Mouse (Mus musculus) forebrain, embryonic 16.5 days (tissue): ENCODE results near the gene Dpp9. TPM values are rescaled to one million over a fixed set of nuclear protein-coding genes. Genes with fewer than 3 reads are reported as not detected.

ENCODE experiments used
- ATAC-seq: fragments of 200-750 bp; cut with Nextera tagmentation; 2 replicates; pipeline ENCODE4 v1.8.0; 2017; ENCODE audit warnings: mild to moderate bottlenecking, moderate library complexity
- H3K27ac ChIP-seq: fragments of 300-500 bp; sonication (generic); 2 replicates; pipeline ENCODE4 v1.5.1; 2014; ENCODE audit warnings: low read length, control low read depth
- H3K27me3 ChIP-seq: fragments of 300-500 bp; sonication (generic); replicated peaks from 2 replicates; pipeline ENCODE4 v1.6.1; 2014; ENCODE audit warnings: low read length; ENCODE audit not compliant: control insufficient read depth, insufficient read depth
- H3K36me3 ChIP-seq: fragments of 300-500 bp; sonication (generic); 2 replicates; pipeline ENCODE4 v1.6.1; 2014; ENCODE audit not compliant: control insufficient read depth, insufficient read depth
- H3K4me1 ChIP-seq: fragments of 300-500 bp; sonication (generic); replicated peaks from 2 replicates; pipeline ENCODE4 v1.6.1; 2014; ENCODE audit warnings: low read length; ENCODE audit not compliant: control insufficient read depth, insufficient read depth
- H3K4me2 ChIP-seq: fragments of 300-500 bp; sonication (generic); 2 replicates; pipeline ENCODE4 v1.6.1; 2014; ENCODE audit warnings: mild to moderate bottlenecking, low read length, control low read depth
- H3K4me3 ChIP-seq: fragments of 300-500 bp; sonication (generic); replicated peaks from 2 replicates; pipeline ENCODE4 v1.5.1; 2014; ENCODE audit warnings: mild to moderate bottlenecking, low read length, control low read depth
- H3K9ac ChIP-seq: fragments of 300-500 bp; sonication (generic); replicated peaks from 2 replicates; pipeline ENCODE4 v1.6.1; 2014; ENCODE audit warnings: low read depth, low read length, control low read depth
- H3K9me3 ChIP-seq: fragments of 300-500 bp; sonication (generic); 2 replicates; pipeline ENCODE4 v1.6.1; 2016; ENCODE audit warnings: low read length; ENCODE audit not compliant: control insufficient read depth
- WGBS: fragments of 180-500 bp; shearing (Covaris S2); extraction: QIAGEN DNeasy Blood & Tissue Kit; methylation state at CpG from one replicate; pipeline ENCODE4 v1.1.7; 2014; 5-methylcytosine and 5-hydroxymethylcytosine counted together
- polyA plus RNA-seq: library from polyadenylated mRNA; unstranded; fragments of >200 nt; fragmentation: Nextera tagmentation; extraction: Ambion mirVana; gene quantifications from 2 replicates; pipeline ENCODE4 v1.2.1, GENCODE M21; 2015

The Dpp9 gene
- polyA plus RNA-seq, 1 experiment from 2014 or later: 32.3 TPM

GRCm38 (mm10) chr17:56201642-56202041 is 17.1 kb downstream of the Dpp9 start:
- ATAC-seq: no peak
- WGBS: 67% methylated on average over 3 of the region's 3 CpGs
- Histone ChIP-seq H3K9ac (no peak overlapping the region), H3K4me2 (no peak overlapping the region), H3K4me3 (no peak overlapping the region), H3K27me3 (no peaks in the 10 kb centered on the region), H3K9me3 (no peaks in the 10 kb centered on the region), H3K27ac (no peak overlapping the region), H3K36me3 (peaks cover 64% of the 10 kb centered on the region), H3K4me1 (no peaks in the 10 kb centered on the region)

DNA sequence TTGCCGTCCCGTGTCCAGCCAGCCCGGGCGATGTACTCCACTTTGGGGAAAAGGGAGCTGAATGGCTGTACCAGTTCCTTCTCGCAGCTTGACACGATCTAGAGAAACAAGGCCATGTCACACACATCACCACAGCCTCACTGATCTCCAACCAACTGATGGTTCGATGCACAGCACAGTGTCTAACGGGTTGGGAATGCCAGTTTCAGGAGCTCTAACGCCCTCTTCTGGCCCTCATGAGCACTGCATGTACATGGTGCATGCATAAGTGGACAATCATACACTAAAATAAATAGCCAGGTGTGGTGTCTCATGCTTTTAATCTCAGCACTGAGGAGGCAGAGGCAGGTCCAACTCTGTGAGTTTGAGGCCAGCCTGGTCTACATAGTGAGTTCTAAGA is 18.1 kb downstream of the Dpp9 start:
- Histone ChIP-seq H3K4me1 (no peaks in the 10 kb centered on the region), H3K4me2 (no peak overlapping the region), H3K27me3 (no peaks in the 10 kb centered on the region), H3K27ac (no peak overlapping the region), H3K9me3 (no peaks in the 10 kb centered on the region), H3K36me3 (peaks cover 59% of the 10 kb centered on the region), H3K4me3 (no peak overlapping the region), H3K9ac (no peak overlapping the region)
- WGBS: 82% methylated on average over 9 of the region's 9 CpGs
- ATAC-seq: no peak

GRCm38 (mm10) chr17:56196860-56197259 is 21.8 kb downstream of the Dpp9 start:
- no peak overlapping the region for H3K4me2 ChIP-seq
- no peak overlapping the region for H3K9ac ChIP-seq
- no peaks in the 10 kb centered on the region for H3K9me3 ChIP-seq
- no peak for ATAC-seq
- H3K4me3 ChIP-seq: no peak overlapping the region
- no peak overlapping the region for H3K27ac ChIP-seq
- H3K27me3 ChIP-seq: no peaks in the 10 kb centered on the region
- 84% methylated on average over 2 of the region's 2 CpGs for WGBS
- peaks cover 42% of the 10 kb centered on the region for H3K36me3 ChIP-seq
- no peaks in the 10 kb centered on the region for H3K4me1 ChIP-seq

- no peak for ATAC-seq
- 90% methylated on average over 13 of the region's 13 CpGs for WGBS
- no peak overlapping the region for H3K9ac ChIP-seq
These were observed 23.9 kb downstream of the Dpp9 start for GRCm38 (mm10) chr17:56194765-56195164.

GRCm38 (mm10) chr17:56194357-56194756 is 24.3 kb downstream of the Dpp9 start:
- H3K9me3 ChIP-seq: no peaks in the 10 kb centered on the region
- H3K4me3 ChIP-seq: no peak overlapping the region
- 93% methylated on average over 12 of the region's 12 CpGs for WGBS
- H3K4me2 ChIP-seq: no peak overlapping the region
- H3K27me3 ChIP-seq: no peaks in the 10 kb centered on the region
- H3K27ac ChIP-seq: no peak overlapping the region
- no peak overlapping the region for H3K9ac ChIP-seq
- H3K4me1 ChIP-seq: no peaks in the 10 kb centered on the region
- peaks cover 46% of the 10 kb centered on the region for H3K36me3 ChIP-seq
- ATAC-seq: no peak

More at GRCm38 (mm10) chr17:56194765-56195164, 23.9 kb downstream of the Dpp9 start:
- Histone ChIP-seq H3K4me1 (no peaks in the 10 kb centered on the region), H3K27ac (no peak overlapping the region), H3K4me2 (no peak overlapping the region), H3K9me3 (no peaks in the 10 kb centered on the region), H3K27me3 (no peaks in the 10 kb centered on the region), H3K36me3 (peaks cover 44% of the 10 kb centered on the region), H3K4me3 (no peak overlapping the region)

- Histone ChIP-seq H3K9ac (no peak overlapping the region), H3K27ac (no peak overlapping the region), H3K4me2 (no peak overlapping the region), H3K4me1 (no peaks in the 10 kb centered on the region), H3K9me3 (no peaks in the 10 kb centered on the region), H3K36me3 (peaks cover 29% of the 10 kb centered on the region), H3K4me3 (no peak overlapping the region), H3K27me3 (no peaks in the 10 kb centered on the region)
- WGBS: 89% methylated on average over 6 of the region's 6 CpGs
- no peak for ATAC-seq
These were observed 27.4 kb downstream of the Dpp9 start for GRCm38 (mm10) chr17:56191266-56191665.

- Histone ChIP-seq H3K4me1 (peaks cover 8% of the 10 kb centered on the region), H3K27ac (no peak overlapping the region), H3K4me2 (no peak overlapping the region), H3K9ac (no peak overlapping the region), H3K9me3 (no peaks in the 10 kb centered on the region), H3K4me3 (no peak overlapping the region), H3K27me3 (no peaks in the 10 kb centered on the region), H3K36me3 (peaks cover 18% of the 10 kb centered on the region)
- ATAC-seq: no peak
- WGBS: 41% methylated on average over 11 of the region's 11 CpGs
These were observed 33.2 kb downstream of the Dpp9 start for GRCm38 (mm10) chr17:56185281-56186141.

DNA sequence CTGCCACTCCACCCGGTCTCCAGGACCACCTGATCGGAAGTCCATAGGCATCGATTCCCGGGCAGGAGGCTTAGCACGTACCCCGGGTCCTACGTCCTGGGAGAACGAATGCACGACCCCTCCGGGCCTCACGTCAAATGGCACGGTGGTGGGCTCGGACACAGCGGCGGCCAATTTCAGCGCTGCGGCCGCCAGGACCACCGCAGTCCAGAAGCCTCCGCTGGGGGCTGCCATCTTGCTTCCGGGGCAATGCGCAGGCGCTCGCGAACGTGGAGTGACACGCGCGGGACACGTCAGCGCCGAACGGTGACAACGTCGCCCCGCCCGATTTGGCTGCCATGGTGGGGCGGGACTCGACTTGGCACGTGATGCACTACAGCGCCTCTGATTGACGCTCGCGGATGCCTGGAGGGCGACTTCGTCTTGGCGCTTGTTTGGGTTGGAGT is 35.0 kb downstream of the Dpp9 start, which contains the start of gene Mydgf:
TSS of gene Mydgf (minus strand) at position 263 of the 446 bp plus-strand sequence.
- Histone ChIP-seq H3K4me1 (peaks cover 8% of the 10 kb centered on the region), H3K27me3 (no peaks in the 10 kb centered on the region), H3K4me3 (peak within 1 kb of the TSS; percentile 92), H3K27ac (peak within 1 kb of the TSS; percentile 68), H3K36me3 (peaks cover 17% of the 10 kb centered on the region), H3K9me3 (no peaks in the 10 kb centered on the region), H3K9ac (peak within 1 kb of the TSS; percentile 82), H3K4me2 (peak within 1 kb of the TSS; percentile 97)
- ATAC-seq: peak; percentile 97
- under 1% methylated on average over 47 of the region's 47 CpGs for WGBS

DNA sequence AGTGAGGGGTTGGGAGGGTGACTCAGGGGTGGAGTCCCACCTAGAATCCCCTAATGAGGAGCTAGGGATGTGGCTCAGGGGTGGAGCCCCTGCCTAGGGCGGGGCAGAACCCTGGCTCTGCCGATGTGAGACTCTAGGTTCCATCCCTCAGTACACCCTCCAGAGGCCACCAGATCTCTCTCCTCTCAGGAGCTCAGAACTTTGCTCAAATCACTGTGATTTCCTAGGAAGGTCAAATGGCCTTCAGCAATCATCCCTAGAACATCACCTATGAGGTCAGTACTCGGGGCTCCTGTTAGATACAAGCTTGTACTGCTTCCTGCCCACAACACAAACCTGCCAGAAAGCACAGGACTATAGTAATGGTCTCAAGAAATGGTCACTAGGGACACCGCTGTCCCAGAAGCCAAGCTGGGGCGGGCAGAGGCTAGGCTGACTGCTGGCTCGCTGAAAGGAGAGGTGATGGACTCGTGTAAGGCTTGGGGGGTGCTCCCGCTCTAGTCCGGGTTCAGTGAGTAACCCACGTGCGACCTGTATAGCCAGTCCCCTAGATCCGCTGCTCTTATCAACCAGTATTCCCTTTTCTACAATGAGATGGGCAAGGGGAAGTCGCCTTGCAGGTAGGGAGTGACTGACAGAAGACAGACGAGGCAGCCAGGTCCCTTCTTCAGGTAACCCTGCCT is 35.6 kb downstream of the Dpp9 start:
- H3K9ac ChIP-seq: peak overlapping the region; percentile 82
- peaks cover 8% of the 10 kb centered on the region for H3K4me1 ChIP-seq
- H3K9me3 ChIP-seq: no peaks in the 10 kb centered on the region
- WGBS: 1% methylated on average over 14 of the region's 14 CpGs
- ATAC-seq: peak; percentile 21
- peak overlapping the region; percentile 97 for H3K4me2 ChIP-seq
- H3K27me3 ChIP-seq: no peaks in the 10 kb centered on the region
- H3K36me3 ChIP-seq: peaks cover 15% of the 10 kb centered on the region
- H3K4me3 ChIP-seq: peak overlapping the region; percentile 92
- H3K27ac ChIP-seq: peak overlapping the region; percentile 68
